ENCODE assay signal across 12 mouse cellular contexts in genomic region chr19:34270106-34270726, GRCm38 (mm10). TPM values are rescaled to one million over a fixed set of nuclear protein-coding genes. Genes with fewer than 3 reads are reported as not detected.
DNase-seq lines count a peak whose midpoint lies in the region; ATAC-seq and TF ChIP-seq lines count a peak whose summit lies in the region.
"Had no signal": no experiment of that assay in that cellular context is flagged by ENCODE, and none has a peak within 500 bp of the region (broad histone marks: within the 10 kb centered on the region; RNA-seq: fewer than 3 reads in every experiment).

No protein-coding gene starts in this region.

- TF ChIP-seq CTCF in lung, embryonic 14.5 days (IDR thresholded peaks at IDR 0.05; ENCODE audit: low read depth): no peak

- no peak overlapping the region for H3K27ac ChIP-seq in lung, embryonic 14.5 days (ENCODE audit: low read depth)
- H3K27ac ChIP-seq: forebrain, embryonic 12.5 days; kidney, embryonic 15.5 days; midbrain, embryonic 13.5 days had no signal

- H3K27me3 ChIP-seq in lung, embryonic 14.5 days (ENCODE audit: insufficient read depth, low read length): no peaks in the 10 kb centered on the region
- H3K27me3 ChIP-seq: forebrain, embryonic 12.5 days; kidney, embryonic 15.5 days; midbrain, embryonic 13.5 days had no signal

- no peak overlapping the region for H3K4me2 ChIP-seq in lung, embryonic 14.5 days
- H3K4me2 ChIP-seq: forebrain, embryonic 12.5 days; kidney, embryonic 15.5 days; midbrain, embryonic 13.5 days had no signal

- H3K9ac ChIP-seq in lung, embryonic 14.5 days: no peak overlapping the region
- H3K9ac ChIP-seq: forebrain, embryonic 12.5 days; kidney, embryonic 15.5 days; midbrain, embryonic 13.5 days had no signal

- H3K4me3 ChIP-seq in lung, embryonic 14.5 days (ENCODE audit: low read depth, low read length): no peak overlapping the region
- H3K4me3 ChIP-seq: forebrain, embryonic 12.5 days; kidney, embryonic 15.5 days; midbrain, embryonic 13.5 days had no signal

- no peaks in the 10 kb centered on the region for H3K36me3 ChIP-seq in lung, embryonic 14.5 days (ENCODE audit: insufficient read depth)
- H3K36me3 ChIP-seq: forebrain, embryonic 12.5 days; kidney, embryonic 15.5 days; midbrain, embryonic 13.5 days had no signal

- 79% methylated on average over 11 of the region's 11 CpGs for WGBS in lung, embryonic 14.5 days

- H3K4me1 ChIP-seq in lung, embryonic 14.5 days (ENCODE audit: insufficient read depth): no peaks in the 10 kb centered on the region
- H3K4me1 ChIP-seq: forebrain, embryonic 12.5 days; kidney, embryonic 15.5 days; midbrain, embryonic 13.5 days had no signal

- intact Hi-C loops in heart, postnatal 36 days (cut with DNase I): no loop called here

- peak; percentile 95 for DNase-seq in heart, adult 11 months
- no peak for DNase-seq in heart, postnatal 36 days
- DNase-seq in MEL-GATA-1-ER (ENCODE audit: extremely low read depth, low read depth): peak; percentile 66
- DNase-seq in lung, embryonic 14.5 days: peak; percentile 62
- DNase-seq in skeletal muscle tissue, adult 2 months (ENCODE audit: low read depth, low spot score): peak; percentile 21
- DNase-seq in embryo, embryonic 10.5 days (ENCODE audit: low spot score): no peak
- no peak for DNase-seq in right cerebral cortex, postnatal 14 days
- no peak for DNase-seq in embryo, embryonic 9.5 days (ENCODE audit: extremely low spot score)
- DNase-seq: adrenal gland, postnatal 36 days had no signal

- ATAC-seq in lung, embryonic 14.5 days (ENCODE audit: insufficient read depth): no peak; the same call in 1 of the 2 replicates
- ATAC-seq: midbrain, embryonic 13.5 days had no signal

- H3K9me3 ChIP-seq in lung, embryonic 14.5 days (ENCODE audit: low read depth, low read length): no peaks in the 10 kb centered on the region
- H3K9me3 ChIP-seq: forebrain, embryonic 12.5 days; kidney, embryonic 15.5 days; midbrain, embryonic 13.5 days had no signal

RNA-seq across cellular contexts. Expression of gene Acta2, which starts 14.8 kb away (rescaled TPM):
- 100 to 1,000 TPM; 142 to 147 TPM for total RNA-seq in heart, postnatal 36 days (2021)
- polyA plus RNA-seq in lung, embryonic 14.5 days (2014; fragmentation: Nextera tagmentation; extraction: Ambion mirVana): 854 and 863 TPM in 2 replicates

RNA-seq across cellular contexts. Expression of gene Fas, which starts 20.2 kb away (rescaled TPM):
- total RNA-seq in heart, postnatal 36 days (2021): 10 to 100 TPM; 15.0 to 15.7 TPM
- 5.7 and 6.3 TPM in 2 replicates for polyA plus RNA-seq in lung, embryonic 14.5 days (2014; fragmentation: Nextera tagmentation; extraction: Ambion mirVana)

Comparison
In these comparisons a context has a peak if more than half of its experiments do, and no peak if none do; other contexts are left out.
1. DNase-seq: peak in heart, adult 11 months (single experiment), MEL-GATA-1-ER (single experiment), lung, embryonic 14.5 days (single experiment) and skeletal muscle tissue, adult 2 months (single experiment); none in heart, postnatal 36 days (0 of 2), embryo, embryonic 10.5 days (single experiment), right cerebral cortex, postnatal 14 days (single experiment) and embryo, embryonic 9.5 days (single experiment).